Comparison of ENCODE assay signal across 24 mouse cellular contexts in the genomic region with DNA sequence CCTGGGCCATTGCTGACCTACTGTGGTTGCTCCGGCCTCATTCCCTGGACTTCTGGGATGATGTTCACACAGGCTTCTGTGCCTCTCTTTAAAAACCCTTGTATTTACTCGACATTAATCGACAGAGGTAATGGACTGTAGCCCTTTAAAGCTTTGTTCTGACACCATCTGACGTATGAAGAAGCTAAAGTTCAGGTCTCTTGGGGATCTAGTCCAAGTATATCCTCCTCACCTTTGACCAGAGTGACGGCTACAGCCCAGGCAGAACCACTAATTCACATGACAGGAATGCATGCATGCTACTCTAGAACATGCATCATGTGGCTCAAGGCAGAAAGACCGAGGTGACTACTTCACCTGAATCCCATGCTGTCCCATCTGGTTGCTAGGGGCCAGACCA.
"Had no signal": no experiment of that assay in that cellular context is flagged by ENCODE, and none has a peak within 500 bp of the region (broad histone marks: within the 10 kb centered on the region; RNA-seq: fewer than 3 reads in every experiment).

No protein-coding gene starts in this region.

- H3K9ac ChIP-seq: kidney, embryonic 15.5 days; liver, embryonic 15.5 days; lung, embryonic 15.5 days; midbrain, embryonic 13.5 days; neural tube, embryonic 13.5 days had no signal

- H3K27ac ChIP-seq: kidney, embryonic 15.5 days; left cerebral cortex, adult 2 months; liver, embryonic 15.5 days; lung, embryonic 15.5 days; midbrain, embryonic 10.5 days; midbrain, embryonic 13.5 days; neural tube, embryonic 13.5 days; stomach, postnatal 0 days had no signal

- ATAC-seq: midbrain, embryonic 13.5 days; midbrain, embryonic 16.5 days had no signal

- H3K36me3 ChIP-seq: kidney, embryonic 15.5 days; liver, embryonic 15.5 days; lung, embryonic 15.5 days; midbrain, embryonic 10.5 days; midbrain, embryonic 13.5 days; neural tube, embryonic 13.5 days had no signal

- DNase-seq: kidney, adult 8-10 months; kidney, postnatal 10 days; kidney, postnatal 36 days; layer of hippocampus, postnatal 36 days; lung, adult 18-20 months; lung, postnatal 10 days; lung, postnatal 36 days; retina, postnatal 1 day; right cerebral cortex, postnatal 25 days; thymus, adult 2 months; thymus, postnatal 14 days; thymus, postnatal 4 days had no signal

- H3K27me3 ChIP-seq: lung, embryonic 15.5 days had no signal

- H3K4me1 ChIP-seq: megakaryocyte, embryonic 14.5 days had no signal

- H3K4me2 ChIP-seq: kidney, embryonic 15.5 days; liver, embryonic 11.5 days; liver, embryonic 15.5 days; lung, embryonic 15.5 days; midbrain, embryonic 13.5 days; neural tube, embryonic 13.5 days had no signal

- H3K9me3 ChIP-seq: kidney, embryonic 15.5 days; liver, embryonic 15.5 days; lung, embryonic 15.5 days; megakaryocyte, embryonic 14.5 days; midbrain, embryonic 10.5 days; midbrain, embryonic 13.5 days; neural tube, embryonic 13.5 days had no signal

- H3K4me3 ChIP-seq: kidney, embryonic 15.5 days; left cerebral cortex, adult 2 months; liver, embryonic 15.5 days; lung, embryonic 15.5 days; megakaryocyte, embryonic 14.5 days; midbrain, embryonic 10.5 days; midbrain, embryonic 13.5 days; myocyte; neural tube, embryonic 13.5 days had no signal
